Mouse (Mus musculus) granulocyte monocyte progenitor cell, adult 5-6 weeks (primary cell): Measurements from ENCODE around the gene Dpp6. TPM values are rescaled to one million over a fixed set of nuclear protein-coding genes. Genes with fewer than 3 reads are reported as not detected.
A peak's percentile ranks its signal among the peaks of the same experiment; 100 is the strongest.

Source experiments
- ATAC-seq: replicated peaks from 2 replicates; pipeline ENCODE4 v1.8.0; 2016; ENCODE audit warnings: mild to moderate bottlenecking, moderate TSS enrichment, inconsistent platforms; ENCODE audit not compliant: poor library complexity, severe bottlenecking
- total RNA-seq, 2 experiments: library from RNA; stranded (forward) in 1 of 2; stranded (reverse) in 1 of 2; fragments of 200-712, 200-1000 nt in 1 of 2; fragments of >200 nt in 1 of 2; fragmentation: Nextera tagmentation in 1 of 2; gene quantifications; 2 replicates each; pipeline ENCODE4 v1.2.3; 2014 to 2017

The Dpp6 gene
- total RNA-seq, 2 experiments from 2014 or later = not detected

DNA sequence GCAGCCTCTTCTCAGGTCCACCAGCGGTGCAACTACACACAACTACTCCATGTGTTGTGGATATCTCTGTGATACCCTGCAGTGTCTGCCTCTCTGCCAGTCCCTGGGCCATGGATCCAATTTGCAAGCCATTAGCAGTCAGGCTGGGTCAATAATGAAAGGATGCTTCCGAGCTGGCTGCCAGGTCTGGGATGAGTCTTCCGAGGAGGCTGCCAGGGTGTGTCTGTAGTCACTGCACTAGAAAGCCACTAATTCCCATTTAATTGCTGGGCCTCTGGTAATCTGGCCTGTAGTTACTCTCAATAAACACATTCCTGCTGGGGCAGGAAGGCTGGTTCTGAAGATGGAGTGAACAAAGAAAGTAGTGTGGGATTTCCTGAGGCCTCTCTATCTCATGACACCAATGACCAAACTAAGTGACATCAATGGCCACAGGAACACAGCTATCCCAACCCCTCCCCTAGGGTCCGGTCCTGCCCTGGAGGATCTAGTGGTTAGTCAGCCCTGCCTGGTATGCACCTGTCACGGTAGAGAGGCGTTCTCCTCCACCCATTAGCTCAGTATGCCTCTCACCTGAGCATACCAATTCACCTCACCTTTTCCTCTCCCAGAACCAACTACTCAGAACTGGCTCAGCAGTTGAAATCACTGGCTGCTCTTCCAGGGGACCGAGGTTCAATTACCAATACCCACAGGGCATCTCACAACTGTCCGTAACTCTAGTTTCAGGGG, 894.6 kb downstream of the Dpp6 start:
- ATAC-seq = no peak

GRCm38 (mm10) chr5:27714356-27714755, 897.4 kb downstream of the Dpp6 start:
- no peak for ATAC-seq

GRCm38 (mm10) chr5:27716026-27716425, 899.0 kb downstream of the Dpp6 start:
- no peak for ATAC-seq

DNA sequence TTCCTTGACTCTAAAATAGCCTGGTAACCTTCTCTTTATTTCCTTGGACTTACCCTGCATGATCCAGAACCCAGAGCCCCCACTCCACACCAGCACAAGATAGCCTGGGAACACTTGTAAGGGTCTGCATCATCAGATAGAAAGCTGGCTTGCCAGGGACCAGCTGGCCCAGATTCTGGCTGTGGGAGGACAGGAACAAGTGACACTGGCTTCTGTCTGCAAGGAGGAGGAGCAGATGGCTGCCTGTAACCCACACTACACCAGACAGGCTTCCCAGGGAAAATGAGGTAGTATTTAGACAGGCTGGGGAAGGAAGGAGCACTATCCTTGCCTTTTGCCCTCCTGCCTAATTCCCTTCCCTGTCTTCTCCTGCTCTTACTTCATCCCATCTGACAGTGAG, 900.3 kb downstream of the Dpp6 start:
- ATAC-seq = no peak

DNA sequence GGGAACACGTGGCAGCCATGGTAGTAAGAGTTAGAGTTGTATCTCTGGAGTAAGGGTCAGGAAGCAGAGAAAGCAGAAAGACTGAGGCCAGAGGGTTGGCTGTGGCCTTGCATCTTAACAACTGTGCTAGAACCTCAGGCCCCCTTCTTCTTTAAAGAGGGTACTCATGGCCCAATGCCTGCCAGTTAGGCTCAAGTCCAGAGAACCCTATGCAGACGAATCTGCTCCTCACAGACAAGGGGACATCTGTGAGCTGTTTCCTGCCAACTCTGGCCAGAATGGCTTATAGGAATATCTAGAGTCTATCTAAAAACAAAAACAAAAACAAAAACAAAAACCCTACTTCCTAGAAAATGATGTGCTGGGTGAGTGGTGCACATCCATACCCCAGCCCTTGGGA, 902.3 kb downstream of the Dpp6 start:
- ATAC-seq = no peak

GRCm38 (mm10) chr5:27724460-27724859, 907.5 kb downstream of the Dpp6 start:
- no peak for ATAC-seq

DNA sequence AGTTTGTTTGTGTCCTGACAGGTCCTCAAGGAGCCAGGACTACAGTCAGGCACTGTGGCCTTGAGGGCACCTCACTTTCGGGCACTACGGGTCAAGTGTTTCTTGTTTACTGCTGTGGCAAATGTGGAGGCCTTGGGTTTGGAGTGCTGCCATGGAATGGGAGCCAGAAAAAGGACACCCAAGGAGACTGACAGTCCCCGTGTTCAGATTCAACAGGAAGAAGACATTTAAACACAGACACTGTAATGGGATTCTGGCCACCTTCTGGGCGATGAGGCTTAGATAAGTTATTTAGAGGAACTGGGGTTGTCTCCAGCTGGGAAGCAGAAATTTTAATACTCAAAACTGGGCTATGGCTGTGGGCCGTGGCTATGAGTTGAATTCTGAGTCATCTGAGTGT, 913.7 kb downstream of the Dpp6 start:
- ATAC-seq = no peak

DNA sequence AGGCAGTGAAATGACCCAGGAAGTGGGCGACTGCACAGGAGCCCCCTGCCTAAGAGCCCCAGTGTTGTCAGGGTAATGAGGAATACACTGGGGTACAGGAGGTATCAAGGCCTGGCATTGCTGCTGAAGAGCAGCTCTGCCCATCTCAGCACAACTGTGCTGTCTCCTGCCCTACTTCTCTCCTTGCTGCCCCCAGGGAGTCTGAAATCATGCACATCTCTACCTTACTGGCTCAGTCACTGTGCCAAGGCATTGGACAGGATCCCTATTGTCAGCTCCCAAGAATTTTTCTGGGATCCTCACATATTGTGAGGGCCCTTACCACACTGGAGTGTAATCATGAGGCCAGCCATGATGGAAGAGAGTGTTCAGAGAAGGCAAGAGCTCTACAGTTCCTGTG, 914.4 kb downstream of the Dpp6 start:
- ATAC-seq = no peak

DNA sequence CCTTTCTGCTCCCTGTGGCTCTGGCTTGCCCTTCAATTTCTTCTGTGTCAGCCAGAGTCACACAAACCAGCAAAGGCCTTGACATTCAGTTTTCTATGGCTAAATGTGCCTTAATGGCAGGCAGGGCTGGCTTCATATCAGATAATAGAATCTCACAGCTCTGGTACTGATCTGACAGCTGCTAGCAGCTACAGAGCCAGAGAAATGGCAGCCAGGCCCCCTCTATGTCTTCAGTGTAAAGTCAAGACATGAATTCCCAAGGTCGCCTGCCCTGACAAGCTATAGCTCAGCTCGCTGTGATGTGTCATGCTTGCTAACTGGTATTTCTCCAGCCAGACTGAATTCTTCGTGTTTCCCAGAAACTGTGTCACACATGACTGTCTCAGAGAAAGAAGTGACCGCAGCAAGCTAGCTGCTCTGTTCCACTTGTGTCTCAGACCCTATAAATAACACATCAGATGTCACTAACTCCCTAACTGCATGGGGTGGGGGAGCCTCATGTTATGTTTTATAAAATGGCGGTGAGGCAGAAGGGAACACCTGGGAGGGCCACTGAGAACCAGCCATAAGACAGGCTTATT, 915.4 kb downstream of the Dpp6 start:
- ATAC-seq = no peak

GRCm38 (mm10) chr5:27737168-27737567, 920.2 kb downstream of the Dpp6 start:
- ATAC-seq = peak; percentile 86

DNA sequence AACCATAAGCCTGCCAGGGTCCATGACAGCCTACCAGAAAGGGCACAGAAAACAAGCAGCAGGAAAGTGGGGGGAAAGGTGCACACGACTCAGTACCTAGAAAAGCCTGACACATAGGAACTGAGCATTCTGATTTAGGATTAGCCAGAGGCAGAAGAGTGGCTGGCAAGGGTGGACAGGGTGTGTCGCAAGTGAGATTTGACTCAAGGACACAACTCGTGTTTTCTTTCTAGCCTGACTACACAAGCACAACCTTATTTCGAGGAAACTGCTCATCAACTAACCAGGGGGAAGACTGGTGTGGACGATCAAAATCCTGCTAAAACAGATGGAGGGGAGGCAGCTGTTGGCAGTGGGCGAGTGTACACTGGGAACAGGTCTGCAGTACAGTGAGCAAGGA, 922.2 kb downstream of the Dpp6 start:
- ATAC-seq = no peak

DNA sequence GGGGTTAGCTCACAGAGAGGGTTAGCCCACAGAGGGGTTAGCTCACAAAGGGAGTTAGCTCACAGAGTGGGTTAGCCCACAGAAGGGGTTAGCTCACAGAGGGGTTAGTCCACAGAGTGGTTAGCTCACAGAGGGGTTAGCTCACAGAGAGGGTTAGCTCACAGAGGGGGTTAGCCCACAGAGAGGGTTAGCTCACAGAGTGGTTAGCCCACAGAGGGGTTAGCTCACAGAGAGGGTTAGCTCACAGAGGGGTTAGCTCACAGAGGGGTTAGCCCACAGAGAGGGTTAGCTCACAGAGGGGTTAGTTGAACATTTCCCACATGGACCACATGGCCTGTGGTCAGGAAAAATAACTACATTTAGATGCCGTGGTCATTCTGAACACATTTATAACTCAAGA, 927.9 kb downstream of the Dpp6 start:
- peak; percentile 59 for ATAC-seq

GRCm38 (mm10) chr5:27765780-27766179, 948.8 kb downstream of the Dpp6 start:
- no peak for ATAC-seq

GRCm38 (mm10) chr5:27767948-27768347, 950.9 kb downstream of the Dpp6 start:
- ATAC-seq = no peak
